Mouse (Mus musculus) midbrain, embryonic 12.5 days (tissue): ENCODE results near the gene Gm10203. TPM values are rescaled to one million over a fixed set of nuclear protein-coding genes. Genes with fewer than 3 reads are reported as not detected.

ENCODE experiments used
- ATAC-seq: fragments of 200-750 bp; cut with Nextera tagmentation; 2 replicates; pipeline ENCODE4 v1.8.0; 2017; ENCODE audit warnings: low read depth, moderate TSS enrichment, moderate library complexity; ENCODE audit not compliant: low FRiP score
- H3K27ac ChIP-seq: fragments of 300-500 bp; sonication (generic); replicated peaks from 2 replicates; pipeline ENCODE4 v1.5.1; 2016; ENCODE audit warnings: mild to moderate bottlenecking
- H3K27me3 ChIP-seq: fragments of 300-500 bp; sonication (generic); 2 replicates; pipeline ENCODE4 v1.6.1; 2016; ENCODE audit warnings: mild to moderate bottlenecking
- H3K36me3 ChIP-seq: fragments of 300-500 bp; sonication (generic); 2 replicates; pipeline ENCODE4 v1.6.1; 2016
- H3K4me1 ChIP-seq: fragments of 300-500 bp; sonication (generic); 2 replicates; pipeline ENCODE4 v1.6.1; 2016
- H3K4me2 ChIP-seq: fragments of 300-500 bp; sonication (generic); replicated peaks from 2 replicates; pipeline ENCODE4 v1.6.1; 2016; ENCODE audit warnings: mild to moderate bottlenecking, moderate library complexity
- H3K4me3 ChIP-seq: fragments of 300-500 bp; sonication (generic); 2 replicates; pipeline ENCODE4 v1.5.1; 2016; ENCODE audit warnings: mild to moderate bottlenecking
- H3K9ac ChIP-seq: fragments of 300-500 bp; sonication (generic); replicated peaks from 2 replicates; pipeline ENCODE4 v1.6.1; 2016; ENCODE audit warnings: mild to moderate bottlenecking, moderate library complexity
- H3K9me3 ChIP-seq: fragments of 300-500 bp; sonication (generic); 2 replicates; pipeline ENCODE4 v1.6.1; 2016; ENCODE audit warnings: mild to moderate bottlenecking
- WGBS: fragments of 180-500 bp; shearing (Covaris S2); methylation state at CpG from one replicate; pipeline ENCODE4 v1.1.7; 2016; 5-methylcytosine and 5-hydroxymethylcytosine counted together
- polyA plus RNA-seq: library from polyadenylated mRNA; unstranded; fragments of >200 nt; fragmentation: Nextera tagmentation; extraction: Ambion mirVana; gene quantifications from 2 replicates; pipeline ENCODE4 v1.2.1, GENCODE M21; 2016

Gm10203 gene
- polyA plus RNA-seq, 1 experiment from 2014 or later, result not detected

GRCm38 (mm10) chr6:149103451-149103850 is 26.5 kb upstream of the Gm10203 start:
- Histone ChIP-seq H3K4me2 (no peak overlapping the region), H3K9ac (no peak overlapping the region), H3K27me3 (no peaks in the 10 kb centered on the region; the same call in 1 of the 2 replicates), H3K4me3 (no peak overlapping the region), H3K4me1 (peaks cover 7% of the 10 kb centered on the region; the same call in 1 of the 2 replicates), H3K27ac (no peak overlapping the region), H3K9me3 (no peaks in the 10 kb centered on the region), H3K36me3 (no peaks in the 10 kb centered on the region)
- no peak for ATAC-seq
- 90% methylated on average over 1 of the region's 1 CpGs for WGBS

- no peak for ATAC-seq
- Histone ChIP-seq H3K9me3 (no peaks in the 10 kb centered on the region), H3K9ac (no peak overlapping the region), H3K4me3 (no peak overlapping the region), H3K4me1 (no peaks in the 10 kb centered on the region), H3K4me2 (no peak overlapping the region), H3K36me3 (no peaks in the 10 kb centered on the region), H3K27ac (no peak overlapping the region), H3K27me3 (no peaks in the 10 kb centered on the region; the same call in 1 of the 2 replicates)
- 75% methylated on average over 3 of the region's 3 CpGs for WGBS
Measured at GRCm38 (mm10) chr6:149107615-149108014, 22.4 kb upstream of the Gm10203 start.

- no peaks in the 10 kb centered on the region for H3K36me3 ChIP-seq
- no peak overlapping the region for H3K9ac ChIP-seq
- H3K4me3 ChIP-seq, result no peak overlapping the region
- H3K9me3 ChIP-seq, result no peaks in the 10 kb centered on the region
- no peak overlapping the region for H3K27ac ChIP-seq
- H3K4me1 ChIP-seq, result no peaks in the 10 kb centered on the region
- 82% methylated on average over 2 of the region's 2 CpGs for WGBS
- no peaks in the 10 kb centered on the region for H3K27me3 ChIP-seq
- no peak for ATAC-seq
- H3K4me2 ChIP-seq, result no peak overlapping the region
Measured at GRCm38 (mm10) chr6:149108909-149109308, 21.1 kb upstream of the Gm10203 start.

GRCm38 (mm10) chr6:149116992-149117391 is 13.0 kb upstream of the Gm10203 start:
- no peak overlapping the region for H3K27ac ChIP-seq
- H3K9me3 ChIP-seq, result no peaks in the 10 kb centered on the region
- no peak overlapping the region for H3K9ac ChIP-seq
- no peaks in the 10 kb centered on the region for H3K4me1 ChIP-seq
- H3K36me3 ChIP-seq, result no peaks in the 10 kb centered on the region
- no peak overlapping the region for H3K4me2 ChIP-seq
- no peak for ATAC-seq
- H3K4me3 ChIP-seq, result no peak overlapping the region
- no peaks in the 10 kb centered on the region for H3K27me3 ChIP-seq

- H3K36me3 ChIP-seq, result no peaks in the 10 kb centered on the region
- 75% methylated on average over 2 of the region's 2 CpGs for WGBS
- H3K4me2 ChIP-seq, result no peak overlapping the region
- H3K4me3 ChIP-seq, result no peak overlapping the region
- no peaks in the 10 kb centered on the region for H3K27me3 ChIP-seq
- H3K9ac ChIP-seq, result no peak overlapping the region
- no peaks in the 10 kb centered on the region for H3K9me3 ChIP-seq
- no peak overlapping the region for H3K27ac ChIP-seq
- H3K4me1 ChIP-seq, result no peaks in the 10 kb centered on the region
- ATAC-seq, result no peak
Measured at GRCm38 (mm10) chr6:149118935-149119334, 11.0 kb upstream of the Gm10203 start.

GRCm38 (mm10) chr6:149119853-149120252 is 10.1 kb upstream of the Gm10203 start:
- Histone ChIP-seq H3K27ac (no peak overlapping the region), H3K27me3 (no peaks in the 10 kb centered on the region), H3K4me2 (no peak overlapping the region), H3K9ac (no peak overlapping the region), H3K4me3 (no peak overlapping the region), H3K36me3 (no peaks in the 10 kb centered on the region), H3K9me3 (no peaks in the 10 kb centered on the region), H3K4me1 (no peaks in the 10 kb centered on the region)
- 48% methylated on average over 2 of the region's 2 CpGs for WGBS
- ATAC-seq, result peak; percentile 56

GRCm38 (mm10) chr6:149123042-149123441 is 6.9 kb upstream of the Gm10203 start:
- no peaks in the 10 kb centered on the region for H3K27me3 ChIP-seq
- 93% methylated on average over 3 of the region's 3 CpGs for WGBS
- no peak for ATAC-seq

GRCm38 (mm10) chr6:149126675-149127074 is 3.3 kb upstream of the Gm10203 start:
- ATAC-seq, result no peak
- Histone ChIP-seq H3K36me3 (no peaks in the 10 kb centered on the region), H3K4me2 (no peak overlapping the region), H3K9ac (no peak overlapping the region), H3K27me3 (no peaks in the 10 kb centered on the region), H3K4me3 (no peak overlapping the region), H3K4me1 (no peaks in the 10 kb centered on the region), H3K27ac (no peak overlapping the region), H3K9me3 (no peaks in the 10 kb centered on the region)
- WGBS, result 72% methylated on average over 4 of the region's 4 CpGs

More at GRCm38 (mm10) chr6:149123042-149123441, 6.9 kb upstream of the Gm10203 start:
- Histone ChIP-seq H3K36me3 (no peaks in the 10 kb centered on the region), H3K4me3 (no peak overlapping the region), H3K4me2 (no peak overlapping the region), H3K27ac (no peak overlapping the region), H3K4me1 (no peaks in the 10 kb centered on the region), H3K9ac (no peak overlapping the region), H3K9me3 (no peaks in the 10 kb centered on the region)

GRCm38 (mm10) chr6:149131111-149131510 is 1.1 kb downstream of the Gm10203 start:
- Histone ChIP-seq H3K4me3 (no peak overlapping the region), H3K4me1 (peaks cover 3% of the 10 kb centered on the region; the same call in 1 of the 2 replicates), H3K36me3 (no peaks in the 10 kb centered on the region), H3K27me3 (no peaks in the 10 kb centered on the region), H3K27ac (no peak overlapping the region), H3K9me3 (no peaks in the 10 kb centered on the region), H3K9ac (no peak overlapping the region), H3K4me2 (no peak overlapping the region)
- WGBS, result 12% methylated on average over 3 of the region's 3 CpGs
- ATAC-seq, result no peak

- 33% methylated on average over 5 of the region's 5 CpGs for WGBS
- no peak overlapping the region for H3K4me3 ChIP-seq
- ATAC-seq, result peak; percentile 70
Measured at GRCm38 (mm10) chr6:149132311-149133077, 2.5 kb downstream of the Gm10203 start.

GRCm38 (mm10) chr6:149134391-149135150 is 4.6 kb downstream of the Gm10203 start:
- Histone ChIP-seq H3K27ac (no peak overlapping the region), H3K9ac (no peak overlapping the region), H3K4me2 (no peak overlapping the region), H3K4me3 (no peak overlapping the region), H3K4me1 (peaks cover 3% of the 10 kb centered on the region; the same call in 1 of the 2 replicates), H3K9me3 (no peaks in the 10 kb centered on the region), H3K36me3 (no peaks in the 10 kb centered on the region), H3K27me3 (no peaks in the 10 kb centered on the region)
- ATAC-seq, result no peak
- 26% methylated on average over 5 of the region's 5 CpGs for WGBS

More at GRCm38 (mm10) chr6:149132311-149133077, 2.5 kb downstream of the Gm10203 start:
- peaks cover 3% of the 10 kb centered on the region; the same call in 1 of the 2 replicates for H3K4me1 ChIP-seq
- H3K36me3 ChIP-seq, result no peaks in the 10 kb centered on the region
- no peaks in the 10 kb centered on the region for H3K9me3 ChIP-seq
- H3K9ac ChIP-seq, result no peak overlapping the region
- H3K27me3 ChIP-seq, result no peaks in the 10 kb centered on the region
- H3K4me2 ChIP-seq, result no peak overlapping the region
- H3K27ac ChIP-seq, result no peak overlapping the region

GRCm38 (mm10) chr6:149135631-149136030 is 5.7 kb downstream of the Gm10203 start:
- H3K4me3 ChIP-seq, result no peak overlapping the region
- no peak overlapping the region for H3K27ac ChIP-seq
- no peaks in the 10 kb centered on the region for H3K36me3 ChIP-seq
- no peaks in the 10 kb centered on the region for H3K27me3 ChIP-seq
- H3K4me1 ChIP-seq, result peaks cover 3% of the 10 kb centered on the region; the same call in 1 of the 2 replicates
- no peak overlapping the region for H3K4me2 ChIP-seq
- WGBS, result 81% methylated on average over 6 of the region's 6 CpGs
- no peak overlapping the region for H3K9ac ChIP-seq
- H3K9me3 ChIP-seq, result no peaks in the 10 kb centered on the region
- no peak for ATAC-seq
